Mouse (Mus musculus) neural tube, embryonic 14.5 days (tissue): ENCODE data around the gene Zfp324. TPM values are rescaled to one million over a fixed set of nuclear protein-coding genes. Genes with fewer than 3 reads are reported as not detected.

Experiments used
- ATAC-seq: fragments of 200-750 bp; cut with Nextera tagmentation; 2 replicates; pipeline ENCODE4 v1.8.0; 2017; ENCODE audit warnings: low read depth, mild to moderate bottlenecking, moderate TSS enrichment, moderate library complexity
- H3K27ac ChIP-seq: fragments of 300-500 bp; sonication (generic); 2 replicates; pipeline ENCODE4 v1.5.1; 2014; ENCODE audit warnings: low read depth, mild to moderate bottlenecking, control low read depth, low read length, moderate library complexity, mixed read lengths
- H3K27me3 ChIP-seq: fragments of 300-500 bp; sonication (generic); 2 replicates; pipeline ENCODE4 v1.6.1; 2014; ENCODE audit warnings: low read length; ENCODE audit not compliant: control insufficient read depth, insufficient read depth
- H3K36me3 ChIP-seq: fragments of 300-500 bp; sonication (generic); 2 replicates; pipeline ENCODE4 v1.6.1; 2014; ENCODE audit warnings: low read length, mixed read lengths; ENCODE audit not compliant: control insufficient read depth, insufficient read depth
- H3K4me1 ChIP-seq: fragments of 300-500 bp; sonication (generic); 2 replicates; pipeline ENCODE4 v1.6.1; 2014; ENCODE audit warnings: low read length; ENCODE audit not compliant: control insufficient read depth, insufficient read depth
- H3K4me2 ChIP-seq: fragments of 300-500 bp; sonication (generic); 2 replicates; pipeline ENCODE4 v1.6.1; 2014; ENCODE audit warnings: mild to moderate bottlenecking, low read depth, low read length, control low read depth
- H3K4me3 ChIP-seq: fragments of 300-500 bp; sonication (generic); 2 replicates; pipeline ENCODE4 v1.5.1; 2014; ENCODE audit warnings: low read depth, low read length, control low read depth, mixed read lengths
- H3K9ac ChIP-seq: fragments of 300-500 bp; sonication (generic); replicated peaks from 2 replicates; pipeline ENCODE4 v1.6.1; 2014; ENCODE audit warnings: low read depth, mild to moderate bottlenecking, control low read depth, low read length, mixed read lengths
- H3K9me3 ChIP-seq: fragments of 300-500 bp; sonication (generic); 2 replicates; pipeline ENCODE4 v1.6.1; 2016; ENCODE audit warnings: low read length; ENCODE audit not compliant: control insufficient read depth
- WGBS: fragments of 180-500 bp; shearing (Covaris S2); extraction: QIAGEN DNeasy Blood & Tissue Kit; methylation state at CpG from one replicate; pipeline ENCODE4 v1.1.7; 2014; 5-methylcytosine and 5-hydroxymethylcytosine counted together
- polyA plus RNA-seq: library from polyadenylated mRNA; unstranded; fragments of >200 nt; fragmentation: Nextera tagmentation; extraction: Ambion mirVana; gene quantifications from 2 replicates; pipeline ENCODE4 v1.2.1, GENCODE M21; 2014

The Zfp324 gene
- polyA plus RNA-seq, 1 experiment from 2014 or later, result 10.6 TPM

GRCm38 (mm10) chr7:12980291-12980690, 14.7 kb downstream of the Zfp324 start:
- Histone ChIP-seq H3K4me3 (no peak overlapping the region), H3K4me1 (peaks cover 6% of the 10 kb centered on the region; the same call in 1 of the 2 replicates), H3K9ac (no peak overlapping the region), H3K4me2 (no peak overlapping the region), H3K27me3 (no peaks in the 10 kb centered on the region), H3K27ac (no peak overlapping the region), H3K9me3 (no peaks in the 10 kb centered on the region), H3K36me3 (no peaks in the 10 kb centered on the region)
- ATAC-seq, result no peak
- whole genome bisulfite sequencing, result 88% methylated on average over 7 of the region's 7 CpGs

GRCm38 (mm10) chr7:12985724-12986123, 20.1 kb downstream of the Zfp324 start:
- Histone ChIP-seq H3K9me3 (no peaks in the 10 kb centered on the region), H3K9ac (no peak overlapping the region), H3K4me3 (no peak overlapping the region), H3K27me3 (no peaks in the 10 kb centered on the region), H3K27ac (no peak overlapping the region), H3K4me1 (no peaks in the 10 kb centered on the region), H3K36me3 (no peaks in the 10 kb centered on the region), H3K4me2 (no peak overlapping the region)
- no peak for ATAC-seq
- WGBS, result 81% methylated on average over 1 of the region's 1 CpGs

- H3K9me3 ChIP-seq, result no peaks in the 10 kb centered on the region
- no peaks in the 10 kb centered on the region for H3K36me3 ChIP-seq
- no peak overlapping the region for H3K27ac ChIP-seq
- WGBS, result 90% methylated on average over 8 of the region's 8 CpGs
- no peaks in the 10 kb centered on the region for H3K4me1 ChIP-seq
- no peak overlapping the region for H3K4me3 ChIP-seq
- no peak overlapping the region for H3K9ac ChIP-seq
- H3K27me3 ChIP-seq, result no peaks in the 10 kb centered on the region
- no peak overlapping the region for H3K4me2 ChIP-seq
- ATAC-seq, result no peak
Observed at GRCm38 (mm10) chr7:12986906-12987305, 21.3 kb downstream of the Zfp324 start.

GRCm38 (mm10) chr7:12987409-12988189, 22.0 kb downstream of the Zfp324 start:
- no peak overlapping the region for H3K9ac ChIP-seq
- H3K4me1 ChIP-seq, result no peaks in the 10 kb centered on the region
- no peaks in the 10 kb centered on the region for H3K36me3 ChIP-seq
- no peaks in the 10 kb centered on the region for H3K9me3 ChIP-seq
- H3K27ac ChIP-seq, result no peak overlapping the region
- H3K4me2 ChIP-seq, result no peak overlapping the region
- H3K4me3 ChIP-seq, result no peak overlapping the region
- no peak for ATAC-seq
- 86% methylated on average over 8 of the region's 8 CpGs for WGBS
- no peaks in the 10 kb centered on the region for H3K27me3 ChIP-seq

GRCm38 (mm10) chr7:12992222-12992621, 26.6 kb downstream of the Zfp324 start:
- H3K9ac ChIP-seq, result no peak overlapping the region
- no peak overlapping the region for H3K4me3 ChIP-seq
- H3K27me3 ChIP-seq, result no peaks in the 10 kb centered on the region
- H3K4me1 ChIP-seq, result no peaks in the 10 kb centered on the region
- H3K36me3 ChIP-seq, result no peaks in the 10 kb centered on the region
- H3K4me2 ChIP-seq, result no peak overlapping the region
- no peaks in the 10 kb centered on the region for H3K9me3 ChIP-seq
- H3K27ac ChIP-seq, result no peak overlapping the region
- 8% methylated on average over 3 of the region's 3 CpGs for WGBS
- ATAC-seq, result no peak

GRCm38 (mm10) chr7:12993148-12993547, 27.5 kb downstream of the Zfp324 start:
- Histone ChIP-seq H3K27ac (no peak overlapping the region), H3K27me3 (no peaks in the 10 kb centered on the region), H3K9me3 (no peaks in the 10 kb centered on the region), H3K4me1 (no peaks in the 10 kb centered on the region), H3K4me3 (no peak overlapping the region), H3K4me2 (no peak overlapping the region), H3K36me3 (no peaks in the 10 kb centered on the region), H3K9ac (no peak overlapping the region)
- no peak for ATAC-seq
- 93% methylated on average over 10 of the region's 10 CpGs for WGBS

- Histone ChIP-seq H3K27ac (no peak overlapping the region), H3K4me3 (no peak overlapping the region), H3K36me3 (no peaks in the 10 kb centered on the region), H3K4me1 (no peaks in the 10 kb centered on the region), H3K9me3 (no peaks in the 10 kb centered on the region), H3K27me3 (no peaks in the 10 kb centered on the region), H3K9ac (no peak overlapping the region), H3K4me2 (no peak overlapping the region)
- ATAC-seq, result no peak
Observed at GRCm38 (mm10) chr7:12995862-12996261, 30.2 kb downstream of the Zfp324 start.

GRCm38 (mm10) chr7:12997230-12997629, 31.6 kb downstream of the Zfp324 start:
- Histone ChIP-seq H3K9ac (no peak overlapping the region), H3K4me1 (no peaks in the 10 kb centered on the region), H3K27ac (no peak overlapping the region), H3K27me3 (no peaks in the 10 kb centered on the region), H3K4me2 (no peak overlapping the region), H3K4me3 (no peak overlapping the region), H3K9me3 (no peaks in the 10 kb centered on the region), H3K36me3 (no peaks in the 10 kb centered on the region)
- WGBS, result 77% methylated on average over 5 of the region's 5 CpGs
- no peak for ATAC-seq

GRCm38 (mm10) chr7:12998053-12998452, 32.4 kb downstream of the Zfp324 start, which contains the start of gene Slc27a5:
Gene Slc27a5, minus strand, starts transcription at chr7:12998192.
- Histone ChIP-seq H3K4me1 (no peaks in the 10 kb centered on the region), H3K9ac (no peak within 1 kb of the TSS), H3K27ac (no peak within 1 kb of the TSS), H3K9me3 (no peaks in the 10 kb centered on the region), H3K27me3 (no peaks in the 10 kb centered on the region), H3K4me2 (no peak within 1 kb of the TSS), H3K36me3 (no peaks in the 10 kb centered on the region), H3K4me3 (no peak within 1 kb of the TSS)
- no peak for ATAC-seq
- 82% methylated on average over 5 of the region's 5 CpGs for WGBS
